Mouse (Mus musculus) adipocyte (in vitro differentiated cells): ENCODE data around the gene Hist1h2bc.
"Not testable (repeated sequence)": the region's sequence is repeated elsewhere in the genome, so short reads cannot be mapped to it uniquely, and the experiment has no call there.

ENCODE experiments used
- DNase-seq: peaks from one replicate; pipeline ENCODE4 v3.0.0-alpha.2; 2016; ENCODE audit warnings: low spot score

Hist1h2bc gene

GRCm38 (mm10) chr13:23699767-23700166, 15.8 kb downstream of the Hist1h2bc start:
- no peak for DNase-seq

DNA sequence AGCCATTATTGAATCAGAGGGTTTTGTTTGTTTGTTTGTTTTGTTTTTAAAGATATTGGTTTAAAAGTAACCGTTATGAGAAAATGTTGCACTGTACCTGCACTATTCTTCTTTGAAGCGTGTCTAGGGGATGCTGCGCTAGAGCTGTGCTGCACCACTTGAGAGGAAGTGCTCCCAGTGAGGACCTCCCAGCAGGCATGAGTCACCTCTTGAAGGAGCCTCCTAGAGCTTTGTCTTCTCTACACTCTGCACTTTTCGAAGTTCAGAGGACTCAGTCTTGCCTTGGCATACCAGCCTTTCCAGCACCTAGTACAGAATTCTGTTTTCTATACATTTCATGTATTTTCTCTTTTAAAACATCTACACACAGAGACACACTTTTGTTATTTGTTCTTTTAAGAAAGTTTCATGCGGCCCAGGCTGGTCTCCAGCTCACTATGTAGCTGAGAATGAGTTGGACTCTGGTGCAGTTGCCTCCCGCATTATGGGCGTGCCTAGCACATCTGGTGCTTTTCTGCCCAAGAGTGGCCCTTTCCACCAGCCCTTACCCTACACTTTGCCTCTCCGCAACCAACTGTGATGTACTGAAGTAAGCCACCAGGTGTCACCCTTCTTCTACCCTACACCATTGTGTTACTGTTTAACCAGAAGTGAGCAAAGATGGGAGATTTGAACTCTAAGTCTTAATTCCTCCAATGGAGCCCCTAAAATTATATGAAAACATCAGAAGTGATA, 17.0 kb downstream of the Hist1h2bc start:
- peak; percentile 86 for DNase-seq

GRCm38 (mm10) chr13:23702220-23702619, 18.2 kb downstream of the Hist1h2bc start:
- no peak for DNase-seq

GRCm38 (mm10) chr13:23702801-23703200, 18.8 kb downstream of the Hist1h2bc start:
- not testable (repeated sequence) for DNase-seq

DNA sequence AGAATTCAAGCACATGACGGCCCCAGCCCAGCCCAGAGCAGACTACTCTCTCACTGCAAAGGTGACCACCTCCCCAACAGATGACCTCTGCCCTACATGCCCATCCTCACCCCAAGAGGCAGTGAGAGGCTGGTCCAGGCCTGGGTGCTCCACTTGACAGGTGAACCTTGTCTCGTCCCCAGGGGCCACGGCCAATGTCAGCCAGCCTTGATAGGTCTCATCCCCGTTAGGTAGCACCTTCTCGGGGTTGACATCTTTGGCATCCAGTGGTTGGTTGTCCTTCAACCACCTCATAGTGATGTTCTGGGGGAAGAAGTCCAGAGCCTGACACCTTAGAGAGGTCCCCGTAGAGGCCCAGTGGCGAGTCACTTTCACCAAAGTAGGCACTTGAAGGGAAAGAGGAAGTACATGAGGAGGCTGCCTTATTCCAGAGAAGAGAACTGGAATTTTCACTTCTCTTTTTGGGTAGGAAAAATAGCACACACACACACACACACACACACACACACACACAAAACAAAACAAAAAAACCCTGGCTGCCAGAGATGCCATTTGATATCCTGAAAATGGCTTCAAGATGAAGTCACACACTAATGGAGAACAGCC, 21.9 kb downstream of the Hist1h2bc start:
- no peak for DNase-seq

GRCm38 (mm10) chr13:23706771-23707170, 22.8 kb downstream of the Hist1h2bc start:
- DNase-seq, result no peak

DNA sequence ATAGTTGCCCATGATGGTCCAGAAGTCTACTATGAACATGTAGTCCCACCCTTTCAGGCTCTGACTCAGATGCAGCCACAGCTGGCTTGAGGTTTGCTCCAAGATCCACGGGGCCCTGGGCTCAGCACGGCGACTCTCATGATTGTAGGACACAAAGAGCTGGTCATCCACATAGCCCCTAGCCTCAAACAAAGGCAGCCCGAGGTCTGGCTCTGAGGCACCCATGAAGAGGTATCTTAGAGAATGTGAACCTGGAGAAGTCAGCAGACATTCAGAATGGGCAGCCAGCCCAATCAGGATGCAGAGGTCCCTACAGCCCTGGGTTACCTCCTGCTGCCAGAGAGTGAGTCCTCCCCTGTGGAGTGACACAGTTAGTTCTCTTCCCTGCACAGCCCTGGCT, 24.0 kb downstream of the Hist1h2bc start:
- no peak for DNase-seq

- DNase-seq, result no peak
Observed at GRCm38 (mm10) chr13:23708654-23709053, 24.7 kb downstream of the Hist1h2bc start.

- DNase-seq, result peak; percentile 57
Observed at GRCm38 (mm10) chr13:23709714-23710373, 25.8 kb downstream of the Hist1h2bc start.

DNA sequence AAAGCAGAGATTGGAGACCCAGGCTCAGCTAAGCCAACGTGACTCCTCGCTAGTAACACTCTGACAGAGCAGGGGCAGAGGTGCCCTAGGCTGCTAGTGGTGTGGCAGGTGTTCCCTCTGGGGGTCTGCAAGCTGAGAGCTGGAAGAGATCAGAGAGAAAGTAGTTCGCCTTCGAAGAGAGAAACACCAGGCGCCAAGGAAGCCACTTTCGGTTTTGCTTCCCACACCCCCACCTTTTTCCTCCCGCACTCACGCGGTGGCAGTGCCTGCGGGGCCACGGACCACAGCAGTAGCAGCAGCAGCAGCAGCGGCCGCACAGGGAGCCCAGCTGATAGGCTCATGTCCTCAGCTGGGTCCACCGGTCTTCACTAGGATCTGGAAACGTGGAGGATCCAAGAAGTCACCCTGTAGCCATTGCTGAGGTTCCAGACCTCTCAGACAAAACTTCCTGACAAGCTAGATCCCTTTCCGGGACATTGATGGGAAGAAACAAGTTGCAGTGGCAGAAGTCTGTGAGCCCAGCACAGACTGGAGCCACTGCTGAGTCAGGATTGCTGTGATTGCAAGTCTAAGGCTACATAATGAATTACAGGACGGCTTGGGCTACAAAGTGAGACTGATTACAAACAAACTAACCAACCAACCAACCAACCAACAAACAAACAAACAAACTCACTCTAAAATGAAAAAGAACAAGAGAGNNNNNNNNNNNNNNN, 26.5 kb downstream of the Hist1h2bc start, which contains the start of gene Hfe:
TSS of gene Hfe (minus strand) at position 481 of the 716 bp plus-strand sequence.
- no peak for DNase-seq

GRCm38 (mm10) chr13:23716261-23717042, 32.5 kb downstream of the Hist1h2bc start:
- DNase-seq, result no peak

DNA sequence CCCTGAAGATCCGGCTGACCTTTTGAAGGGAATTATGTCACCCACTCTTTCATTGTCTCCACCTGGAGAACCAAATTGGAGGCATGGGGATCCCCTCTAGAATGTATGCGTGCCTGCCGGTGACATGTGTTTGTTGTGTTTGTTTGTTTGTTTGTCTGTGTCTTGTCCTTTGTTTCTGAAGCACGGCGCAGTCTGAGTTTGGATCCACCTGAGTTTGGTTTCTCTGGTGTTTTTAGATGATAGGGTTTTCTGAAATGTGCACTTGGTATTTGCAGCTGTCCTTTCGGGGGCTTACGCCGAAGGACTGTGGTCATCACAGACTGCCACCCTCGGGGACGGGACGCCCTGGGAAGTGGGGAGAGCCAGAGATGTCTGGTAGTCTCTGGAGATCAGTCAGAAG, 33.2 kb downstream of the Hist1h2bc start:
- no peak for DNase-seq

DNA sequence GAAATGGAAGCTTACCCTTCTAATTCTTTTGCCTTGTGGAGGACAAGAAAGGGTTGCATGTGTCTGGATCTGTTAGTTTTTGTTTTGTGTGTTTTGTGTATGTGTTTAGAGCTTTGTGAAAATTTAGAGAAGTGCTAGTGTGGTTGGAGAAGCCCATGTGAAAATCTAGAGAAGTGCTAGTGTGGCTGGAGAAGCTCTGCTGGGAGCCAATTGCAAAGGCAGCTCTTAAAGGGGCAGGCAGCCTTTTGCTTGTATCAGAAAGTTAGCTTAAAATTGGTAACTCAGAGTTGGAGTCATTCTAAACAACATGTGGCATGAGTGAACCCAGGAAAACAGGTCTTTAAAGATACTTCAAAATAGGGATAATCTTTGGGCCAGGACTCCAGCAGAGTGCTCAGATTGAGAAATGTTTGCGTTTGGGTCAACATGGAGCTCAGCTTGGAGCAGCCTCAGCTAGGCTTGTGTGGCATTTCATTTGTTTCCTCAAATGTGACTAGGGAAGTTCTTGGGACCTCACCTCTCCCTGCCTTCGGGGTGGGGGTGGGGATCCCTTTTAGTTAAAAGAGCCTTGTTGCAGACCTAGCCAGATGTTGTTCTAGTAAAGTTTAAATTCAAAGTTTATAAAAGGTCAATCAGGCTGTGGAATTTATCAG, 33.7 kb downstream of the Hist1h2bc start:
- not testable (repeated sequence) for DNase-seq

DNA sequence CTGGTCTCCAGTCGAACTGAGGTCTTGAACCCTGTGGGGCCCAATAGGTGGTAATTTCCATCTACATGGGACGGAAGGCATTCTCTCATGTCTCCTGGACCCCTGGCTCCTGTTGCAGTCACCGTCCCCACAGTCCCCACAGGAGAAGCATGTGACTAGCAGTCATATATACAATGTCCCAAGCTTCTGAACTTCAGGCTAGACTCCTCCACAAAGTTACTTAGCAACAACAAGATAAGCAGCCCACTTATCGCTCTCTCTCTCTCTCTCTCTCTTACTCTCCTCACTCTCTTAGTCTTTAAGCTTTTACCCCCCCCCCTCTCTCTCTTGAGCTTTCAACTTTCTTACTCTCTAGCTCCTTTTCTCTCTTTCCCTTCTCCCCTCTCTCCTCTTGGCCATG, 40.2 kb downstream of the Hist1h2bc start:
- no peak for DNase-seq

DNA sequence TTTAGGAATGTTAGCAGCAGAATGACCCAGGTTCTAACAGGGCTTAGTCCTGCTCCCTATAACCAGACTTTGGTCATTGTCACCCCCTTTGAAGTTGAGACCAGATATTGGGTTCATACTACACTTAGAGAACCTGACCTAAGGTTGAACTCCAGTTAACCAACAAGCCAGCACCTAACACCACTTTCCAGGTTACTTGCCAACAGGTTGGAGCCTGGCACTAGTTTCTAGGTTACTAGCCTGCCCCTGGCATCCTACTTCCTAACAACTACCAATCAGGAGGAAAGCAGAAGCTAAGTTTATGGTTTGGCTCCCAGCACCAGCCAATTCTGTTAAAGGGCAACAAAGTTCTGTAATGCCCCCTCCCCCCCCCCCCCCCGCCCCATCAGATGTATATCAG, 41.2 kb downstream of the Hist1h2bc start:
- DNase-seq, result no peak

- no peak for DNase-seq
Observed at GRCm38 (mm10) chr13:23728472-23729191, 44.6 kb downstream of the Hist1h2bc start.

GRCm38 (mm10) chr13:23729192-23729525, 45.2 kb downstream of the Hist1h2bc start:
- DNase-seq, result no peak

- no peak for DNase-seq
Observed at GRCm38 (mm10) chr13:23729706-23730105, 45.7 kb downstream of the Hist1h2bc start.

DNA sequence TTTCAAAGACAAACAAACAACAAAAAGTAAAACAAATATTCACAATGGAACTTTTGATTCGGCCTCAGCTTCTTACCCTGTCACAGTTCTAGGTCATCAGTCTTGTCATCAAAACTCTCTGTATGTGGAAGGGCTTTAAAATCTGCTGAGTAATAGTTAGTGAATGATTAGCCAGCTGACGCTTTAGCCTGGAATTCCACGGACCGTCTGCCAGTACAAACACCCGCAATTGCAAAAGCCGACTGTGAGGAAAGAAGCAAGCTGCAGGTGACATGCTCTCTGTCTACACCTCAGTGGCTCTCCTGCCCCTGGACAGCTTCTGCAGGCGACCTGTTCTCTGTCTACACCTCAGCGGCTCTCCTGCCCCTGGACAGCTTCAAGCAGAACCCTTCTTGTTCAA, 46.5 kb downstream of the Hist1h2bc start:
- DNase-seq, result peak; percentile 76

DNA sequence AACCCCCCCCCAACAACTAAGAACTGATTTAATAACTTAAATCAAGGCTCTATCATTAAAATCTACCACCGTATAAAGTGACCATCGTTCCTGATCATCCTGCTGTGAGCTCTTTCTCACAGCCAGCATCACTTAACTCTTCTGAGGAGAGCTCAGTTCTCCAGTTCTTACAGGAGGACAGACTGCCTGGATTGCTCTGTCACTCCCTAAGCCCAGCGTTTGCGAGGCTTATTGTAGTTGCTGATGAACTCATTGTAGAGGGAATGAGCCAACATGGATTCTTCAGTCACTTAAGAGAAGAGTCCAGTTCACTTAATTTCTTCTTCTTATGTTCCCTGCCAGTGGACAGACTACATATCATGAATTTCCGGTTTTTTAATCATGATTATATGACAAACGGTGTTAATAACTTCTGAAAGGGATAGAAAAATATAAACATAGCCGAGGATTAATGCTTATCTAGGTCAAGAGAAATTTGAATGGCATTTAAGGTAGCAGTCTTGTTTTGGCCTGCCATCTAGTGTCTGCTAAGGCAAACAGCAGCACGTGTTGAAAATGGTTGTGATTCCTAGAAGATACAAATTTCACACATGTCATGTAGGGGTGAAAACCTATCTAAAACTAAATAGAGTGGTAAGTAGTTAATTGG, 48.3 kb downstream of the Hist1h2bc start:
- DNase-seq, result peak; percentile 68
